Mouse (Mus musculus): Measurements from ENCODE around the gene Josd1.
A peak's percentile ranks its signal among the peaks of the same experiment; 100 is the strongest.
"Not testable (repeated sequence)": the region's sequence is repeated elsewhere in the genome, so short reads cannot be mapped to it uniquely, and the experiment has no call there.

Josd1 gene

GRCm38 (mm10) chr15:79691023-79691508 is 3.3 kb upstream of the Josd1 start:
- no peak for DNase-seq

GRCm38 (mm10) chr15:79690426-79691022 is 2.8 kb upstream of the Josd1 start, which contains the start of gene Gtpbp1:
Gtpbp1 (plus strand) TSS chr15:79690845.
- DNase-seq, result peak; percentile 96 to 97

GRCm38 (mm10) chr15:79689662-79690425 is 2.1 kb upstream of the Josd1 start:
- no peak for DNase-seq

GRCm38 (mm10) chr15:79688268-79688956 is 693 bp upstream of the Josd1 start:
- no peak for DNase-seq

- no peak for DNase-seq
Measured at GRCm38 (mm10) chr15:79687175-79687574, 544 bp downstream of the Josd1 start.

- DNase-seq, result no peak
Measured at GRCm38 (mm10) chr15:79686046-79686869, 1.5 kb downstream of the Josd1 start.

- peak in 1 of 2 experiments; percentile 51 for DNase-seq
Measured at GRCm38 (mm10) chr15:79685141-79685641, 2.5 kb downstream of the Josd1 start.

- DNase-seq, result no peak
Measured at GRCm38 (mm10) chr15:79684616-79685015, 3.1 kb downstream of the Josd1 start.

GRCm38 (mm10) chr15:79683707-79684465 is 3.8 kb downstream of the Josd1 start:
- no peak for DNase-seq

GRCm38 (mm10) chr15:79683146-79683545 is 4.6 kb downstream of the Josd1 start:
- DNase-seq, result no peak

GRCm38 (mm10) chr15:79681973-79682372 is 5.7 kb downstream of the Josd1 start:
- no peak for DNase-seq

- no peak for DNase-seq
Measured at GRCm38 (mm10) chr15:79677936-79678335, 9.8 kb downstream of the Josd1 start.

- not testable (repeated sequence) for DNase-seq
Measured at GRCm38 (mm10) chr15:79671828-79672348, 15.8 kb downstream of the Josd1 start.

- DNase-seq, result no peak
Measured at GRCm38 (mm10) chr15:79670972-79671299, 16.8 kb downstream of the Josd1 start.

GRCm38 (mm10) chr15:79670249-79670971 is 17.3 kb downstream of the Josd1 start, which contains the start of gene Tomm22:
Tomm22 (plus strand) TSS chr15:79670861.
- peak; percentile 90 to 94 for DNase-seq

GRCm38 (mm10) chr15:79669195-79669594 is 18.5 kb downstream of the Josd1 start:
- peak; percentile 37 to 54 for DNase-seq

- no peak for DNase-seq
Measured at GRCm38 (mm10) chr15:79664666-79665065, 23.1 kb downstream of the Josd1 start.

- DNase-seq, result peak; percentile 53 to 59
Measured at GRCm38 (mm10) chr15:79661852-79662251, 25.9 kb downstream of the Josd1 start.

GRCm38 (mm10) chr15:79658531-79659375 is 29.0 kb downstream of the Josd1 start, which contains the start of the genes Fam227a and Cby1:
Fam227a (minus strand) TSS chr15:79658956.
Cby1 (plus strand) TSS chr15:79659199.
- peak; percentile 97 to 98 for DNase-seq
